ENCODE assay signal across 19 mouse cellular contexts in the genomic region with DNA sequence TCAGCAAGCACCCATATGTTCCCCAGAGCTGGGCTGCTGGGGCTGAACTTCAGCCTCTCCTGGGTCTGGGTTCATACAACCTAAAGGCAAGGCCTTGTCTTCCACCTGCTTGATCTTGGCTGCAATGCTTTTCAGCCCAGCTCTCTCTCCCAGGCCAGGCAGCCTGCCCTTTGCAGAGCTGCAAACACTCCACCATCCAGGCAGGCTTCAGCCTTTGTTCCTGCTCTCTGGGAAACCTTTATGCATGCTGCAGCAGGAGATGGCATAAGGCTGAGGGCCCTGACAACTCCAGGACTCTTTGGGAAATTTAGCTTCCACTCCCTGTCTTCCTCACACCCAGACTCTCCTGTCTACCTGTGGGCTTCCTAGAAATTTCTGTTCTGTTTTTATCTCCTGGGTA. TPM values are rescaled to one million over a fixed set of nuclear protein-coding genes. Genes with fewer than 3 reads are reported as not detected.
DNase-seq lines count a peak whose midpoint lies in the region; ATAC-seq and TF ChIP-seq lines count a peak whose summit lies in the region.
"Had no signal": no experiment of that assay in that cellular context is flagged by ENCODE, and none has a peak within 500 bp of the region (broad histone marks: within the 10 kb centered on the region; RNA-seq: fewer than 3 reads in every experiment).

No protein-coding gene starts in this region.

- 0 out of 2 replicates have a peak, but pooled peaks have one; percentile 27 for ATAC-seq in forebrain, embryonic 12.5 days (ENCODE audit: low FRiP score)
- no peak for ATAC-seq in hindbrain, embryonic 14.5 days (ENCODE audit: low FRiP score)
- no peak for ATAC-seq in midbrain, embryonic 16.5 days

- peaks cover 16% of the 10 kb centered on the region for H3K36me3 ChIP-seq in forebrain, embryonic 12.5 days (replicated peaks)
- H3K36me3 ChIP-seq in hindbrain, embryonic 14.5 days (replicated peaks; ENCODE audit: control insufficient read depth, insufficient read depth) = no peaks in the 10 kb centered on the region; the same call in 1 of the 2 replicates
- peaks cover 3% of the 10 kb centered on the region for H3K36me3 ChIP-seq in midbrain, embryonic 16.5 days (ENCODE audit: control insufficient read depth, insufficient read depth, low read length)
- H3K36me3 ChIP-seq: embryonic facial prominence, embryonic 15.5 days; heart, embryonic 15.5 days; limb, embryonic 12.5 days; liver, embryonic 15.5 days had no signal

- no peak overlapping the region for H3K4me2 ChIP-seq in forebrain, embryonic 12.5 days
- no peak overlapping the region for H3K4me2 ChIP-seq in hindbrain, embryonic 14.5 days (replicated peaks)
- H3K4me2 ChIP-seq in midbrain, embryonic 16.5 days (ENCODE audit: low read length) = no peak overlapping the region
- H3K4me2 ChIP-seq: embryonic facial prominence, embryonic 15.5 days; heart, embryonic 15.5 days; limb, embryonic 12.5 days; liver, embryonic 15.5 days had no signal

- H3K27ac ChIP-seq in cortical plate, adult 2 months (ENCODE audit: insufficient read depth, low read length) = peak overlapping the region; percentile 39
- H3K27ac ChIP-seq in forebrain, embryonic 12.5 days = peak overlapping the region; percentile 91
- H3K27ac ChIP-seq in hindbrain, embryonic 14.5 days = peak overlapping the region; percentile 49
- H3K27ac ChIP-seq in midbrain, embryonic 16.5 days (ENCODE audit: low read length) = peak overlapping the region; percentile 69
- H3K27ac ChIP-seq: embryonic facial prominence, embryonic 15.5 days; heart, embryonic 15.5 days; limb, embryonic 12.5 days; liver, embryonic 15.5 days had no signal

- H3K9me3 ChIP-seq in forebrain, embryonic 12.5 days = no peaks in the 10 kb centered on the region
- no peaks in the 10 kb centered on the region for H3K9me3 ChIP-seq in hindbrain, embryonic 14.5 days (ENCODE audit: control insufficient read depth, low read length)
- no peaks in the 10 kb centered on the region for H3K9me3 ChIP-seq in midbrain, embryonic 16.5 days (replicated peaks; ENCODE audit: control insufficient read depth, low read length, poor library complexity, severe bottlenecking)
- H3K9me3 ChIP-seq: embryonic facial prominence, embryonic 15.5 days; heart, embryonic 15.5 days; limb, embryonic 12.5 days; liver, embryonic 15.5 days had no signal

- H3K4me1 ChIP-seq in cortical plate, adult 2 months (ENCODE audit: control insufficient read depth, insufficient read depth, low read length) = no peaks in the 10 kb centered on the region; the same call in 1 of the 2 replicates
- H3K4me1 ChIP-seq in forebrain, embryonic 12.5 days = peaks cover 54% of the 10 kb centered on the region
- peaks cover 13% of the 10 kb centered on the region for H3K4me1 ChIP-seq in hindbrain, embryonic 14.5 days (replicated peaks; ENCODE audit: control insufficient read depth, insufficient read depth, low read length)
- peaks cover 30% of the 10 kb centered on the region for H3K4me1 ChIP-seq in midbrain, embryonic 16.5 days (ENCODE audit: control insufficient read depth, insufficient read depth, low read length)
- H3K4me1 ChIP-seq: heart, embryonic 15.5 days; liver, embryonic 15.5 days had no signal

- 0 out of 2 replicates have a peak overlapping the region, but pooled peaks have one; percentile 9 for H3K9ac ChIP-seq in forebrain, embryonic 12.5 days
- peak overlapping the region; percentile 7; the same call in 1 of the 2 replicates for H3K9ac ChIP-seq in hindbrain, embryonic 14.5 days
- H3K9ac ChIP-seq in midbrain, embryonic 16.5 days (ENCODE audit: low read depth, low read length) = no peak overlapping the region
- H3K9ac ChIP-seq: embryonic facial prominence, embryonic 15.5 days; heart, embryonic 15.5 days; limb, embryonic 12.5 days; liver, embryonic 15.5 days had no signal

- no peak for TF ChIP-seq POLR2A in cortical plate, adult 2 months (IDR thresholded peaks at IDR 0.05; ENCODE audit: extremely low read depth, insufficient read depth, low read length)

- no peak for DNase-seq in hindbrain, embryonic 14.5 days (ENCODE audit: low spot score)
- DNase-seq in ovary, adult 18-20 months (ENCODE audit: low spot score) = no peak
- DNase-seq in spleen, postnatal 36 days (ENCODE audit: low spot score in 2 of 2) = no peak
- no peak for DNase-seq in layer of hippocampus, postnatal 14 days (ENCODE audit: low spot score in 2 of 2)
- DNase-seq: adrenal gland, postnatal 14 days; kidney, postnatal 14 days; lung, postnatal 36 days; spleen, adult 18-20 months had no signal

- no peak for TF ChIP-seq CTCF in cortical plate, adult 2 months (IDR thresholded peaks at IDR 0.05; ENCODE audit: extremely low read depth, insufficient read depth, low read length)

- no peaks in the 10 kb centered on the region for H3K27me3 ChIP-seq in forebrain, embryonic 12.5 days
- H3K27me3 ChIP-seq in hindbrain, embryonic 14.5 days (ENCODE audit: control insufficient read depth, insufficient read depth, low read length) = no peaks in the 10 kb centered on the region
- H3K27me3 ChIP-seq in midbrain, embryonic 16.5 days (ENCODE audit: control insufficient read depth, insufficient read depth, low read depth, low read length) = no peaks in the 10 kb centered on the region
- H3K27me3 ChIP-seq: embryonic facial prominence, embryonic 15.5 days; heart, embryonic 15.5 days; liver, embryonic 15.5 days had no signal

- H3K4me3 ChIP-seq in cortical plate, adult 2 months (ENCODE audit: insufficient read depth, low read length) = no peak overlapping the region
- H3K4me3 ChIP-seq in forebrain, embryonic 12.5 days (replicated peaks) = no peak overlapping the region
- H3K4me3 ChIP-seq in hindbrain, embryonic 14.5 days (replicated peaks; ENCODE audit: low read length) = no peak overlapping the region
- no peak overlapping the region for H3K4me3 ChIP-seq in midbrain, embryonic 16.5 days (ENCODE audit: low read depth, low read length)
- H3K4me3 ChIP-seq: embryonic facial prominence, embryonic 15.5 days; heart, embryonic 15.5 days; limb, embryonic 12.5 days; liver, embryonic 15.5 days had no signal

RNA-seq across cellular contexts. Expression of a gene that starts 17.9 kb away (rescaled TPM):
- polyA plus RNA-seq in cortical plate, adult 2 months (2012; rRNA removed) = not detected in 2 replicates
- polyA plus RNA-seq in forebrain, embryonic 12.5 days (2016; fragmentation: Nextera tagmentation; extraction: Ambion mirVana) = 0.41 TPM in 1 of 2 replicates, not detected in the other
- polyA plus RNA-seq in hindbrain, embryonic 14.5 days (2014; fragmentation: Nextera tagmentation; extraction: Ambion mirVana) = 0.17 and 0.30 TPM in 2 replicates
- 0.25 and 0.36 TPM in 2 replicates for polyA plus RNA-seq in midbrain, embryonic 16.5 days (2015; fragmentation: Nextera tagmentation; extraction: Ambion mirVana)
- total RNA-seq in layer of hippocampus, postnatal 14 days (2021) = not detected
- total RNA-seq: adrenal gland, postnatal 14 days; layer of hippocampus, postnatal 25 days; MEL had no signal
- polyA plus RNA-seq: embryonic facial prominence, embryonic 15.5 days; gonadal fat pad, adult 2 months; heart, embryonic 15.5 days; intestine, embryonic 14.5 days; limb, embryonic 12.5 days; liver, embryonic 15.5 days had no signal

RNA-seq across cellular contexts. Expression of a gene that starts 29.1 kb away (rescaled TPM):
- 25.9 and 26.4 TPM in 2 replicates for polyA plus RNA-seq in cortical plate, adult 2 months (2012; rRNA removed)
- polyA plus RNA-seq in forebrain, embryonic 12.5 days (2016; fragmentation: Nextera tagmentation; extraction: Ambion mirVana) = 13.5 and 18.2 TPM in 2 replicates
- polyA plus RNA-seq in hindbrain, embryonic 14.5 days (2014; fragmentation: Nextera tagmentation; extraction: Ambion mirVana) = 29.3 and 32.7 TPM in 2 replicates
- 48.4 and 55.3 TPM in 2 replicates for polyA plus RNA-seq in midbrain, embryonic 16.5 days (2015; fragmentation: Nextera tagmentation; extraction: Ambion mirVana)
- 10 to 100 TPM; 19.4 to 21.8 TPM for total RNA-seq in layer of hippocampus, postnatal 14 days (2021)
- total RNA-seq: MEL had no signal

Comparison
In these comparisons a context has a peak if more than half of its experiments do, and no peak if none do; other contexts are left out.
1. H3K27ac ChIP-seq: peak in every context shown above with its lines; median percentile 91 in forebrain, embryonic 12.5 days; 69 in midbrain, embryonic 16.5 days; 49 in hindbrain, embryonic 14.5 days; 39 in cortical plate, adult 2 months.